Mouse (Mus musculus): ENCODE data around the gene Galnt10. TPM values are rescaled to one million over a fixed set of nuclear protein-coding genes. Genes with fewer than 3 reads are reported as not detected.

The Galnt10 gene
- polyA plus RNA-seq, 1 experiment from 2014 or later: 23.6 TPM

- H3K36me3 ChIP-seq: peaks cover 7% of the 10 kb centered on the region; the same call in 1 of the 2 replicates
- H3K9ac ChIP-seq: no peak overlapping the region
- H3K4me1 ChIP-seq (replicated peaks): peaks cover 73% of the 10 kb centered on the region
- no peaks in the 10 kb centered on the region for H3K27me3 ChIP-seq
- ATAC-seq (ENCODE audit: low read depth): no peak
- no peak overlapping the region for H3K4me3 ChIP-seq (replicated peaks)
- 67% methylated on average over 5 of the region's 5 CpGs for WGBS (ENCODE audit: insufficient replicate concordance)
- no peak overlapping the region for H3K27ac ChIP-seq
- H3K9me3 ChIP-seq (replicated peaks): no peaks in the 10 kb centered on the region
- no peak overlapping the region for H3K4me2 ChIP-seq
- DNase-seq: no peak
These were observed 45.6 kb downstream of the Galnt10 start for GRCm38 (mm10) chr11:57690836-57691235.

- peaks cover 7% of the 10 kb centered on the region; the same call in 1 of the 2 replicates for H3K36me3 ChIP-seq
- H3K4me2 ChIP-seq: no peak overlapping the region
- H3K9ac ChIP-seq: no peak overlapping the region
- H3K9me3 ChIP-seq (replicated peaks): no peaks in the 10 kb centered on the region
- DNase-seq (no peak), ATAC-seq (ENCODE audit: low read depth) (no peak)
- H3K4me3 ChIP-seq (replicated peaks): no peak overlapping the region
- H3K27ac ChIP-seq: no peak overlapping the region
- H3K4me1 ChIP-seq (replicated peaks): peaks cover 70% of the 10 kb centered on the region
- WGBS (ENCODE audit: insufficient replicate concordance): 43% methylated on average over 6 of the region's 6 CpGs
- no peaks in the 10 kb centered on the region for H3K27me3 ChIP-seq
These were observed 46.7 kb downstream of the Galnt10 start for GRCm38 (mm10) chr11:57691939-57692338.

- no peak overlapping the region for H3K4me2 ChIP-seq
- no peaks in the 10 kb centered on the region for H3K9me3 ChIP-seq (replicated peaks)
- no peak overlapping the region for H3K9ac ChIP-seq
- H3K27ac ChIP-seq: no peak overlapping the region
- peaks cover 15% of the 10 kb centered on the region; the same call in 1 of the 2 replicates for H3K36me3 ChIP-seq
- H3K27me3 ChIP-seq: no peaks in the 10 kb centered on the region
- ATAC-seq (ENCODE audit: low read depth) (no peak), DNase-seq (no peak)
- WGBS (ENCODE audit: insufficient replicate concordance): 93% methylated on average over 7 of the region's 7 CpGs
- peaks cover 68% of the 10 kb centered on the region for H3K4me1 ChIP-seq (replicated peaks)
- no peak overlapping the region for H3K4me3 ChIP-seq (replicated peaks)
These were observed 47.5 kb downstream of the Galnt10 start for GRCm38 (mm10) chr11:57692726-57693125.

GRCm38 (mm10) chr11:57694486-57694885 lies 49.2 kb downstream of the Galnt10 start:
- H3K27ac ChIP-seq: no peak overlapping the region
- no peaks in the 10 kb centered on the region for H3K27me3 ChIP-seq
- 84% methylated on average over 6 of the region's 6 CpGs for WGBS (ENCODE audit: insufficient replicate concordance)
- H3K9ac ChIP-seq: no peak overlapping the region
- no peak overlapping the region for H3K4me2 ChIP-seq
- H3K36me3 ChIP-seq: peaks cover 20% of the 10 kb centered on the region; the same call in 1 of the 2 replicates
- no peaks in the 10 kb centered on the region for H3K9me3 ChIP-seq (replicated peaks)
- no peak for ATAC-seq (ENCODE audit: low read depth)
- peaks cover 50% of the 10 kb centered on the region for H3K4me1 ChIP-seq (replicated peaks)
- no peak for DNase-seq
- H3K4me3 ChIP-seq (replicated peaks): no peak overlapping the region

- DNase-seq (no peak), ATAC-seq (ENCODE audit: low read depth) (no peak)
- Histone ChIP-seq H3K4me3 (replicated peaks) (no peak overlapping the region), H3K9ac (no peak overlapping the region), H3K4me2 (no peak overlapping the region), H3K27ac (no peak overlapping the region), H3K4me1 (replicated peaks) (peaks cover 36% of the 10 kb centered on the region), H3K27me3 (no peaks in the 10 kb centered on the region), H3K36me3 (peaks cover 24% of the 10 kb centered on the region; the same call in 1 of the 2 replicates), H3K9me3 (replicated peaks) (no peaks in the 10 kb centered on the region)
- WGBS (ENCODE audit: insufficient replicate concordance): 73% methylated on average over 17 of the region's 17 CpGs
These were observed 51.0 kb downstream of the Galnt10 start for GRCm38 (mm10) chr11:57696207-57696676.

GRCm38 (mm10) chr11:57696807-57697251 lies 51.6 kb downstream of the Galnt10 start:
- Histone ChIP-seq H3K36me3 (peaks cover 24% of the 10 kb centered on the region; the same call in 1 of the 2 replicates), H3K27me3 (no peaks in the 10 kb centered on the region), H3K4me1 (replicated peaks) (peaks cover 37% of the 10 kb centered on the region), H3K9ac (no peak overlapping the region), H3K9me3 (replicated peaks) (no peaks in the 10 kb centered on the region), H3K4me3 (replicated peaks) (no peak overlapping the region), H3K27ac (no peak overlapping the region), H3K4me2 (no peak overlapping the region)
- WGBS (ENCODE audit: insufficient replicate concordance): 81% methylated on average over 5 of the region's 5 CpGs
- DNase-seq: no peak
- no peak for ATAC-seq (ENCODE audit: low read depth)

- 92% methylated on average over 7 of the region's 7 CpGs for WGBS (ENCODE audit: insufficient replicate concordance)
- Histone ChIP-seq H3K36me3 (peaks cover 24% of the 10 kb centered on the region), H3K27ac (no peak overlapping the region), H3K9ac (no peak overlapping the region), H3K4me2 (no peak overlapping the region), H3K27me3 (no peaks in the 10 kb centered on the region), H3K4me1 (replicated peaks) (peaks cover 31% of the 10 kb centered on the region), H3K9me3 (replicated peaks) (peaks cover 4% of the 10 kb centered on the region; the same call in 1 of the 2 replicates), H3K4me3 (replicated peaks) (no peak overlapping the region)
- DNase-seq (no peak), ATAC-seq (ENCODE audit: low read depth) (no peak)
These were observed 54.9 kb downstream of the Galnt10 start for GRCm38 (mm10) chr11:57700114-57700513.

GRCm38 (mm10) chr11:57701193-57701925 lies 56.1 kb downstream of the Galnt10 start:
- 80% methylated on average over 11 of the region's 11 CpGs for WGBS (ENCODE audit: insufficient replicate concordance)
- Histone ChIP-seq H3K4me3 (replicated peaks) (no peak overlapping the region), H3K9ac (no peak overlapping the region), H3K9me3 (replicated peaks) (peaks cover 4% of the 10 kb centered on the region; the same call in 1 of the 2 replicates), H3K4me2 (no peak overlapping the region), H3K4me1 (replicated peaks) (peaks cover 31% of the 10 kb centered on the region), H3K27ac (no peak overlapping the region), H3K27me3 (no peaks in the 10 kb centered on the region), H3K36me3 (peaks cover 34% of the 10 kb centered on the region)
- ATAC-seq (ENCODE audit: low read depth) (no peak), DNase-seq (no peak)

- no peak overlapping the region for H3K9ac ChIP-seq
- 71% methylated on average over 5 of the region's 5 CpGs for WGBS (ENCODE audit: insufficient replicate concordance)
- H3K4me3 ChIP-seq (replicated peaks): no peak overlapping the region
- peaks cover 4% of the 10 kb centered on the region; the same call in 1 of the 2 replicates for H3K9me3 ChIP-seq (replicated peaks)
- H3K4me1 ChIP-seq (replicated peaks): peaks cover 32% of the 10 kb centered on the region
- H3K36me3 ChIP-seq: peaks cover 39% of the 10 kb centered on the region
- H3K27me3 ChIP-seq: no peaks in the 10 kb centered on the region
- DNase-seq (no peak), ATAC-seq (ENCODE audit: low read depth) (no peak)
- no peak overlapping the region for H3K4me2 ChIP-seq
- no peak overlapping the region for H3K27ac ChIP-seq
These were observed 56.7 kb downstream of the Galnt10 start for GRCm38 (mm10) chr11:57701956-57702355.

- Histone ChIP-seq H3K4me3 (replicated peaks) (no peak overlapping the region), H3K27me3 (no peaks in the 10 kb centered on the region), H3K9ac (no peak overlapping the region), H3K27ac (no peak overlapping the region), H3K9me3 (replicated peaks) (peaks cover 4% of the 10 kb centered on the region; the same call in 1 of the 2 replicates), H3K4me2 (no peak overlapping the region), H3K4me1 (replicated peaks) (peaks cover 44% of the 10 kb centered on the region), H3K36me3 (peaks cover 33% of the 10 kb centered on the region)
- 75% methylated on average over 1 of the region's 1 CpGs for WGBS (ENCODE audit: insufficient replicate concordance)
- ATAC-seq (ENCODE audit: low read depth) (no peak), DNase-seq (no peak)
These were observed 61.4 kb downstream of the Galnt10 start for GRCm38 (mm10) chr11:57706620-57707019.

- Histone ChIP-seq H3K27ac (peak overlapping the region; percentile 60), H3K9me3 (replicated peaks) (peaks cover 4% of the 10 kb centered on the region; the same call in 1 of the 2 replicates), H3K36me3 (peaks cover 33% of the 10 kb centered on the region), H3K4me3 (replicated peaks) (no peak overlapping the region), H3K9ac (no peak overlapping the region), H3K4me2 (peak overlapping the region; percentile 23), H3K4me1 (replicated peaks) (peaks cover 38% of the 10 kb centered on the region), H3K27me3 (no peaks in the 10 kb centered on the region)
- WGBS (ENCODE audit: insufficient replicate concordance): 64% methylated on average over 5 of the region's 5 CpGs
- peak; percentile 70 for DNase-seq
- peak; percentile 92 for ATAC-seq (ENCODE audit: low read depth)
These were observed 62.0 kb downstream of the Galnt10 start for GRCm38 (mm10) chr11:57707114-57707798.
